Mouse (Mus musculus): ENCODE measurements around the gene Serpinc1.

GRCm38 (mm10) chr1:161016378-161016777 lies 38.0 kb downstream of the Serpinc1 start:
- TF ChIP-seq CTCF (IDR thresholded peaks at IDR 0.05; ENCODE audit: insufficient read depth, low read length) (no peak), POLR2A (IDR thresholded peaks at IDR 0.05; ENCODE audit: borderline replicate concordance, extremely low read depth, low read depth, low read length) (no peak)
